Mouse (Mus musculus) layer of hippocampus, adult 9-11 months (tissue): ENCODE results near the gene Ttf1.
A peak's percentile ranks its signal among the peaks of the same experiment; 100 is the strongest.

Experiments used
- DNase-seq: peaks from one replicate; pipeline ENCODE4 v3.0.0; 2022

The Ttf1 gene

DNA sequence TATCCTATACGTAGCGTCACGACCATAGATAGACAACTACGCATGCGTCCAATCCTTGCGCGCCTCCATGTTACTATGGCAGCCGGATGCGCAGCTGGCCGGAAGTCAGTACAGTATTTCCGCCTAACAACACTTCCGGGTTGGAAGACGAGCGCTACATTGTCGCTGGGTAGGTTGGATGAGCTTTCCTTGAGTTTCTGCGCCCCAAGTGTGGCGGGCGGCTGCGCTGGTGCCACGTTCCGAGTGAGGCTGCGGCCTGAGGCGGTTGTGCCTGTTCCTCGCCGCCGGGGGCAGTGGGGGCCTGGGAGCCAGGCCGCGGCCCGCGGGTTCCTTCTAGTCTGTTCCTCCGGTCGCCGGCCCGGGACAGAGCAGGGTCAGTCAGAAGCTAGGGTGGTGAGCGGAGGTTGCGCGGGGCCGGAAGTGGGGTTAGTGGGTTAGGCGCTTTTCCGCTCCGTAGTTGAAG, at the start of gene Ttf1:
Gene Ttf1 (plus strand): TSS at position 128 of the 463 bp plus-strand sequence.
- DNase-seq, result peak; percentile 94

DNA sequence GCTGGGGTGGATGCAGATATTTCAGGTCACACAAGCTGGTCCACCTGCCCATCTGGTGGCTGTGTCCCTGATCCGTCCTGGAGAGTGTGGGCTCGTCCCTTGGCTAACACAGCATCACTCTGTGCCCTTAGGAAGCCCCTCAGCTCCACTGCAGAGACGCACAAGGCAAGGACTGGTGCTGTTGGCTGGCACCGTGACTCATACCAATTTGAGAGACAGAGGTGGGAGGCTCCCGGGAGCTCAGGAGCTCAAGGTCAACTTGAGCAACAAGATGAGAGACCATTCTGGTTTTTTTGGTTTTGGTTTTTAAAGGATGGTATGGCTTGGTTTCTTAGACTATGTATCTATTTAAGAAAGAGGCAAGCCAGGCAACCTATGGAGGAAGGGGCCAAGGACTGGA, 47.5 kb upstream of the Ttf1 start:
- no peak for DNase-seq

DNA sequence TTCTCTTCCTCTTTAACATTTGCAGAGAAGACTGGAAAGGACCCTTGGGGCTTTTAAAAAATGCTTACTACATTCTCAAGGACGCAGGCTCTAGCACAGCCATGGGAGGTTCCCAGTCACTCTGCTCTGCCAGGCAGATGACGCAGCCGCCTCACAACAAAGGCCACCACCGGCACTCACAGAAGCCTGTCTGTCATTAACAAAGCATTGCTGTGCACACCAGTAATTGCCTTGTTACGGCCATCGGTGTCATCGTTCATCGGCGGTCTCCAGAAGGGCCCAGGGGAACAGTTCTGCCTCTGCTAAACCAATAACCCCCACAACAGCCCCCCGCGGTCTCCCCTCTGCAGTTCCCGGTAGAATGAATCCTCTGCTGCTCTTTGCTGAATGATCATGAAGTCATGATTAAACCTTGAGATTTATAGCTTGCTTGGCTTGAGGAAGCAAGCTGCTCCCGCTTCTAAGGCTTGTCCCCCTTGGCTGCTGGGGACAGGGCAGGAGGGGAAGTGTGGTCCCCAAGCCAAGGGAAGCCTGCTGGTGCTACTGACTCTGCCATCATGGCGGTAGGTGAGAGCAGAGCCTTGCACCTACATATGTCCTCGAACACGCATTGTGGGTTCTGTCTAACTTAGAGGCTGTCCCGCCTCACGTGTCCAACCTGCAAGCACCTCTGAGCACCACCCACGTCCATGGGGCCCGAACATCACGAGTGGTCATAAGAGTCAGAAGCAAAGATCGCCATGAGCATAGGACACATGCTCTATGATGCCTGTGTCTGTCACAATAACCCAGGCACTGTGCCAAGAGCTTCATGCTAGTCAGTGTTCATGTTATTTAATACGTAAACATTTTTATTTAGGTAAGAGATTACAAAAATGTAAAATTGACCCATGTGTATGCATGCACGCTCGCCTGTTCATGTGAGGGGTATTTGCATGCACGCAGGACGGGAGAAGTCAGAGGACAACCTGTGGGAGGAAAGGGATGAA, 43.2 kb upstream of the Ttf1 start:
- no peak for DNase-seq

DNA sequence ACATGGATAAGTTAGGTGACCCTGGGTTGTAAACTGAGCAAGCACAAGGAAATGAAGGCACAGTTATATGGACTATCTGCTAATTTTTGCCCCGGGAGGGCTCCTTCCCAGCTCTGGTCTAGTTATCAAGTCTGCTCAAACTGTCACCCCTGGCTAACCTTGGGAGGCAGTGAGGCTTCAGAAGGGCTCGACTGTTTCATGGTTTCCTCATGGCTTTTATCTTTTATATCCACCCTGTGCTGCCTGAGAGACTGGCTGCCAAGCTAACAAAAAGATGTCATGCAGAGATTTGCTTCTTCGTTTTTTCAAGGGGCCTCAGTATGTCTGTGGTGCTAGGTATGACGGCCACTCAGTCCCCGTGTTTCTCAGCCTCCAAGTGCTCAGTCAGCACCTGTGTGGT, 41.4 kb upstream of the Ttf1 start:
- DNase-seq, result no peak

DNA sequence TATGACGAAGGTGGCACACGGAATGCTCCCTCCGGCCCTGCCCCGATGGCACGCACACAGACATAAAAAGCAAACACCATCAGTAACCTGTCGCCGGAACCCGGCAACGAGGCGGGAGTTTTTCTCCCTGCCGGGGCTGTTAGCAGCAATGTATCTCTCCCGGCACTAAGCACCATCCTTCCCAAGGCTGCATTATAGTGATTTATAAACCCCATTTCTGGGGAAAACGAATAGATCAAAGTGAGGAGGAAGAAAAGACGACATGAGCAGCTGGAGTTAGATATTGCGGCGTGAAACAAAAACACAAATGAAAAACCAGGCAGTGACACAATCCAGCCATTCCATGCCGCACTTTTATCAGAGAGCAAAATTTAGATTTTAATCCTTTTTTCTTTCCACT, 39.0 kb upstream of the Ttf1 start:
- no peak for DNase-seq

DNA sequence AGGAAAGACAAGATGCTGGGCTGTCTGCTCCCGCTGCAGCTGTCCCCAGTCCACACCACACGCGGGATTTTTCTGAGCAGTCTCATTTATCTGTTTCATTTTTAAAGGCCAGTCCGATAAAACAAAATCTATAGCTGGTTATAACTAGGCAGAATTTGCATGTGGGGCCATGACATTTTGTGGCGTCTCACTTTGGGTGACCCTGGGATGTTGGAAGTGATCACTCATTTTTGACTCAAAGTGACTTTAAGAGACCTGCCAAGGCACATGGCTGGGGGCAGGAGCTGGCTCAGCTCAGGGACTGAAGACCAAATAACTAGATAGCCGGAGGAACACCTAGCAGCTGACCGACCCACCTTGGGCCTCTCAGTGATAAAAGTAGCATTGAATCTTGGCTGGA, 37.1 kb upstream of the Ttf1 start:
- no peak for DNase-seq

DNA sequence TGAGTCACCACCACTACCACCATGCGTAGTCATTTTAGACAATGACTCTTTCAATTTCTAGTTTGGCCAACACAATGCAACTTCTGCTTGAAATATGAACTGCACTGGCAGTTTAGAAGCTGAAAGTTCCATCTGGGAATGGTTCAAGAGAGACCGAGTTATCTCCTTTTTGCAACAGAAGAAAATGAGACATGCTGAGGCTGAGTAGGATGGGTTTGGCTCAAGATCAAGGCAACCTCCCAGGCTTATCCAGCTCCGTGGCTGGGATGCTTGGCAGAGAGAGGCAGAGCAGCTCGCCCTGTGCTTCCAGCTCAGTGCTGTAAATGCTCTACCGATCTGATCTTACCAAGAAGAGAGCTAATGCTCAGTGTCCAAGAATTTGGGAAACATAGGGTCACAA, 34.8 kb upstream of the Ttf1 start:
- peak; percentile 62 for DNase-seq

DNA sequence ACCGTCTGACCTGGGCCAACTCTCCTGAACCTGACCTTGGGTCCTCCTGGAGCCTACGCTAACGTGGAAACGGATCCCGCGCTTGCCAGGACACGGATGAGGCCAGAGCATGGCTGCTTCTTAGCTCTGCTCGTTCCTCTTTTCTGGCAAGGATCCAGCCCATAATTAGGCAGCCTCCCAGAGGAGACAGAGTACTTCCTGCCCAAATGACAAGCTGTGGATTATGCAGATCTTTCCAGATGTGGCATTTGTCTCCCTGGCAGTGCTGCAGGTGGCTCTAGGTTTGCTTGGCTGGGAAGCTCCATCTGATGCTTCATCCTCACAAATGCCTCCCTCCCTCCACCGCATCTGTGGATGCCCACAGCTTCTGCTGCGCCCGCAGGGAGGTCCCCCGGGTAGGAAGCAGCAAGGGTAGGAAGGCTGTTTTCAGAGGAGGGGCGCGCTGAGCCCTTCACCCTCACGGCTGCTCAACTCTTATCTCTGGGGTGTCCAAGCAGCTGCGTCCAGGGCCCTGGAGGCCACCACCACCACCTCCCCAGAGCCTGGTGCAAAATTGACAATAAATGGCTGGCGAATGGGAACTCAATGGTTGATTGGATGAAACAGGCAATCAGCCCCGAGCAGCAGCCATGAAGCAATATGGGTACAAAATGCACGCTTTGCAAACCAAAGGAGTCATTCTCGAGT, 29.9 kb upstream of the Ttf1 start:
- DNase-seq, result no peak

DNA sequence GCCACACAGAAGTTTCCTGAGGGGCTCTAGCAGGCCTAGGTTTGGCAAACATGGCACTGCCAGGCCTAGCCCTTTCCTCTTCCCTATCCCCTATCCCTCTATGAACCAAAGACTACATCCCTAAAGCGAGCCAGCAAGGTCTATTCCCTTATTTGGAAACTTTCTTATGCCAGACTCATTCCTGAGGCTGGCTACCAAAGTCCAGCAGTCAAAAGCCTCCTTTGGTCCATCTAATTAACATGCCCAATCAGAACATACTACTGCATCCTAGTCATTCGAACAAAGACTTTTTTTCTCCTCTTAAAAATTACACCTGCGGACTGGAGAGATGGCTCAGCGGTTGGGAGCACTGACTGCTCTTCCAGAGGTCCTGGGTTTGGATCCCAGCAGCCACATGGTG, 28.1 kb upstream of the Ttf1 start:
- DNase-seq, result no peak

DNA sequence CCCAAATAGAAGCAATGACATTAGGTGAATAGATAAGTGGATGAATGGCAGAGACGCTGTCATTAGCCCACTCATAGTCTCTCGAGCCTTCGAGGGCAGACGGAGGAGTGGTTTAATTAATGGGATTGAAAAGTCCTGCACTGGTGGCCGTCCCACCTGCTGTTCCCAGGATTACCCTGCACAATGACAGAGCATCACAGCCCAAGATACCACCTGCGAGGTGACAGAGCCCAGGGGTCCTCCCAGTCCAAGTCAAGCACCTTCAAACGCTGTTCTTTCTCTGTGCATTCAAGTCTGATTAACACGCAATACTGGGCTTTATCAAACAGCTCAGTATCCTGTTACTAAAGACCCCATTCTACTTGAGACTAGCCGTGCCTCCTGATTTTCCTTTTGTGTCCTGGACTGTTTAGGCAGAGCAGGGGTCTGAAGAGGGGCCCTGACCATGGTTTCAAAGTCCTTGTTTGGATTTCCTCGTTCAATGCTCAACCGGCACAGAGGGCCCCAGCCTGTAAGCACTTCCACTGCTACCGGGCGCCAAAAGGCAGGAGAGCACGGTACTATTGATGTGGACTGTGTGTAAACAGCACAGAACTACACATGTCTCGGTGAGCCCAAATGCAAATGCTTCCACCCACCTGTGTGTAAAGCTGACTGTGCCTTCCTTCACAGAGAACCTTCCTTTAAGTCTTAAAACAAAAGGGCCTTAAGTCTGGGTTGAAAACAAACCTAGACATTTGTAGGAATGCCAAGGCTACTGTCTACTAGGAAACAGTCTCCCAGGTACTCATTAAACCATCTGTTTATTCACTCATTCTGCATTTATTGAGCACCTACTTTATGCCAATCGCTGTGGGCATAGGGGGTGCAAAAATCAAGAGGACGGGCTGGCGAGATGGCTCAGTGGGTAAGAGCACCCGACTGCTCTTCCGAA, 25.3 kb upstream of the Ttf1 start:
- DNase-seq, result no peak

DNA sequence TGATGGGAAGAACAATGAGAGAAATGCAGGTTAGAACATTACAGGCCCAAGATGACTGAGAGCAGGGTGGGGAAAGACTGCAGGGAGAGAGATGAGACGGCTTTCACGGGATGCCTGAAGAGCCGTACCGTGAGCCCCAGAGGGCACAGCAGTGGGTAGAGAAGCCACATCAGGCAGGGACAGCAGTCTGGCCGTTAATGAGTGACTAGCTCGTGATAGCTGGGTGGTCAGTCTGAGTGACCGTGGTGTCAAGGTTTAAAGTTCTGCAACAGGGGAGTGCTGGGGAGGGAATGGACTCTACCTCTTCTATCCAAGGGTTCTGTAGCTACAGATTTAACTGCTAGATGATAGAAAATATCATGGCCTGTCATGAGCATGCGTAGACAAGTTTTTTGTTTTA, 24.4 kb upstream of the Ttf1 start:
- no peak for DNase-seq

DNA sequence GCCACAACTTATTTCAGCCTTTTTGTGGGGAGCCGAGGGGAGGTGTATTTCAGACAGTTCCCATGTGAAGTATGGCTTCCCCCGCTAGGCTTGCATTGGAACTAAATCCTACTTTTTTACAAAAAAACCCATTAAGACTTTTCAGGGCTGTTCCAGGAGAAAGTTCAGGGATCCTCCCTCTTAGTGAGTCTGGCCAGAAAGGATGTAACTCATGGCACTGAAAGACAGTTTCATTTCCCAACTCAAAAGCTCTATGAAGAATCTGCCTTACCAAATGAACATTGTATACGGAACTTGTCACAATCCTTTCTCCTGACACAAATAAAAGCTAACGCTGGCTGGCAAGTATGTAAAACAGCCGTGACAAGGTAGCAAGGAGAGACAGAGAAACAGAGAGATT, 20.3 kb upstream of the Ttf1 start:
- DNase-seq, result no peak

DNA sequence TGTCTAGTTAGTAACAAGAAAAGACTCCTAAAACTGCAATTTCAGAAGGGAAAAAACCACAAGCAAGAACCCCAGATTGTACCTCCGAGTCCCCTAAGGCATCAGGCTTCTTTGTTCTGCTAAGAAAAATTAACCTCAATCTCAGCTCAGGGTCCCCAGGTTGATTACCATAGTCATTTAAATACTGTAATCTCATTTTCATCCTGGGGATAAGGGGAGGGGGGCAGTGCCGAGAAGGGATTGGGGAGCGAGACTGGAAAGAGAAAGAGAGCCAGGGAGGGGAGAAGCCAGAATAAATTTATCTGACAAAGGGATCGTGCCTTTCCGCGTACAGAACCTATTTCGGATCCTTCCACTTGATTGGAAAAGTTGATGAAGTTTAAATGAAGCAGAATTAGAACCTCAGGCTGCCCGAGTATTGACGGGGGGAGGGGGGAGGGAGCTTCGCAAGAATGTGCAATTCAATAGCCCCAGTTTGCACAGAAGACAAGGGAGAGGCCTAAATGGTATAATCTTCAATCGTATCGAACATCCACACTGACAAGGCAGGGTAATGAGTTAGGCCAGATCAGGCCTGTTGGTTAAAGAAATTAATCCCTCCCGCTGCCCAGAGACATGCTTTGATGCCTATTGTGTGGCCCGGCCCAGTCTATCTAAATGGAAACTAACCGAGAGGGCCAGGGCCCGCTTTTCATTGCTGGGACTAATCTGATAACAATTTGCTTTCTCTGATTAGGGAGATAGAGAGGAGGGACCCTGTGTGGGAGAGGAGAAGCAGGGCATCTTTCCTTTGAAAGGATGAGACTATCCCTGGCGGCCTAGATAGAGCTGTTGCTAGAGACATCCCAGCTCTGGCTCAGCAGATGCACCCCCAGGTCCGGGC, 19.2 kb upstream of the Ttf1 start:
- no peak for DNase-seq

DNA sequence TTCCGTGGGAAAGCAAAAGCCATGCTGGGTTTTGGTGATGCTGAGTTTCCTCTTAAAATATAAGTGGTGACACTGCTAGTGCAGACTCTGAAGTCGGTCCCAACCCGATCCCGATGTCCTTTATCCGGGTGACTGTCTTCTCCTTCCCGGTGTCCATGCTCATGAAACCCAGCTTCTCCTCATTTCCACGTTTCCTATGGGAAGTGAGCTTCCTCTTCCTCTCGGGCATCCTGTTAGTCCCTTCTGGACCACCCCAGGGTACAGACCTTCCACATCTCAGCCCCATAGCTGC, 18.6 kb upstream of the Ttf1 start:
- DNase-seq, result no peak

DNA sequence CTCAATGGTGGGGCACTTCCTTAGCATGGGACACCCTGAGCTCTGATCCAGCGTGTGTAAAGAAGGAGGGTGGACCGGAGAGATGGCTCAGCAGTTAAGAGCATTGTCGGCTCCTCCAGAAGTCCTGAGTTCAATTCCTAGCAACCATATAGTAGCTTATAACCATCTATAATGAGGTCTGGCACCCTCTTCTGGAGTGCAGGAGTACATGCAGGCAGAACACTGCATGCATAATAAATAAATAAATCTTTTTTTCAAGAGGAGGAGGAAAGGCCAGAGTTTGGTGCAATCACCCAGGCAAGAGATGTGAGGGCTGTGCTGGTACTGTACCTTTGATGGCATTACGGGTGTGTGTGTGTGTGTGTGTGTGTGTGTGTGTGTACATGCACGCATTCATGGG, 17.9 kb upstream of the Ttf1 start:
- no peak for DNase-seq

DNA sequence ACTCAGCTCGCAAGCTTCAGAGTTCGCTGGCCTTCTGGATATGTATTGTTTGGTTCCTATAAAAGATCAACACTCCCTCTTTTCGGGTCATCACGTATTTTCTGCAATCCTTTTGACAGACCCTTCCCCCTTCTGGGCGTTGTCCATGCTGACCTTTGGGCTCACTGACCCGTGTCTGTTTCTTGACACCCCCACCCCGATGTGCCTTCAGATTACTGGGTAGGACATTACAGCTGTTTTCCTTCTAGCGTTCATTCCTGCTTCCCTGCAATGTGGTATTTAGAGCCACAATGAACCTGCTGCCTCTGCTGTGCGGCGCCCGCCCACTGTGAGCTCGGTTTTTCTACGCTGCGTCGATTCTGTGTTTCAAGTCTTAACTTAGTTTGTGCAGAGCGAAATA, 13.9 kb upstream of the Ttf1 start:
- no peak for DNase-seq

DNA sequence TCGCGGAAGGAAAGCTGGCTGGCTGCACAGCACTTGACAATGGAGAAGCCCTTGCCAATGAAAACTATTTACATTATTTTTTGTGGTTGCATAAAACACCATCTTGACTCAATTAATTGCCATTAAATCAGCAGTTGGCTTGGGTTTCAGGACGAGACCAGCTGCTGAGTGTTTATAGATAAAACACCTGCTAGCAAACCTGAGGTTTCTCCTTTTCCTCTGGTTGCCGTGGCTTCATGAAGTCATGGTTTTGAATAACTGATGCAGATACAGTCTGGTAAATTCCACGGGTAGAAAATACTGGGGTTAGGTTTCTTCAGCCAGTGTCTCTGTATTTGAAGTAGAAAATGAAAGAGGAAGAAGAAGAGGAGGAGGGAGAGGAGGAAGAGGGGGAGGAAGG, 8.1 kb upstream of the Ttf1 start:
- DNase-seq, result no peak

DNA sequence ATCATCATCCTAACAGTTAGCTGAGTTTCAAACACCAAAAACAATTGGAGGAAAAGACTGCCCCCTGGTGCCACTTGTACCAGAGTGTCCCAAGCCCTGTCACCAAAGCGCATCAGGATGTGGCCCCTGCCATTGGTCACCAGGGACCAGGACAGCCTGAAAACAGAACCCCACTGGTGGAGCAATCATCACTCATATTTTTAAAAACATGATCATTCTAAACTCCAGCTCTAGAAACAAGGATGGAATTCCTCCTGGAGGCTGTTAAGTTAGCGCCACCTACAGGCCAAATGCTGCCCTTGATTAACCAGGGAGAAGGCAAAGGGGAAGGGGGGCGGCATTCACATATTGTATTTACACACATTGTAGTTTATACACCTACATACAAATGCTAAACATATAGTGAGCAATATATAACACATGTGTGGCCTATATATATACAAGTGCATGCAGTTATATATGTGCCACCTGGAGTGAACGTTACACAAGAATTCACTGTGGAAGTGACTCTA, 7.1 kb upstream of the Ttf1 start:
- DNase-seq, result peak; percentile 39

DNA sequence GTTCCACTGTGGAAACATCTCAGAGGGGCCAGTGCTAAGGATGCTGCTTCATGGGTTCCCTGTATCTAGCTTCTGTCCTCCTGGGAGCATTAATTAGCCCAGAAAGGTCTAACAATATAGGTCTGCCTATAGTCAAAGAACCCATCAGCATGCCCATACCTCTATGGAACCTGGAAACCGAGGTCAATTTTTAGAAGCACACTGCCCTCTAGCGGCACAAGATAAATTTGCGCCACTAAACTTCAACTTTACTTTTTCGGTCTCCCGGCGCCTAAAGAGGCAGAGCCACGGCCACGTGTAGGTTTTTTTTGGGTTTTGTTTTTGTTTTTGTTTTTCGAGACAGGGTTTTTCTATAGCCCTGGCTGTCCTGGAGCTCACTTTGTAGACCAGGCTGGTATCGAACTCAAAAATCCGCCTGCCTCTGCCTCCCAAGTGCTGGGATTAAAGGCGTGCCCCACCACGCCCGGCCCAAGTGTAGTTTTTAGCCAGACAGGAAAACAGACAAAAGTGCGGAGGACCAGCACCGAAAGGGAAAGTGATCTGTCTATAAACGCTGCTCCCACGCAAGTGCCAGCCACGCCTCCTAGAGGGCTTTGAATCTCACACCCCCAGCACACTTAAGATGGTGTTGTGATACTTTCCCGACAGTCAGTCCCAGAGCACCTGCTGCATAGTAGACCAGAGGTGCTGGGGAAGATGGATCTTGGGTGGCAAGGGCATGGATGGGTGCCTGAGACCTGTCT, 6.1 kb upstream of the Ttf1 start:
- no peak for DNase-seq

DNA sequence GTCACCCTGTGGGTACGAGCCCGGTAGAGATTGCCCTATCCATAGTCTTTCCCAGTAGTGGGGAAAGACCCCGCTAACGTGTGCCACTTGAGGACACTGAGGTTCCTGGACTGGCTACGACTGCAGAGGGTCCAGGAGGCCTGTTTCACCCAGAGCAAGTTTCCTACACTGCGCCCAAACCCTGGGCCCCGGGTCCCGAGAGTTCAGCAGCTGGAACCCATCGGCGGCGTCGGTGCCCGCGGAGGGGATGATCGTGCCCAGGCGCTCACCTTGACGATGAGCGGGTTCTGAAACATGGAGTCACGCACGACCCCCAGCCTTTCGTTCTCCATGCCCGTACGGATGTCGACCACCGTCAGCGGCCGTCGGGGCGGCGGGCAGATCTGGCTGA, 5.5 kb upstream of the Ttf1 start:
- no peak for DNase-seq

DNA sequence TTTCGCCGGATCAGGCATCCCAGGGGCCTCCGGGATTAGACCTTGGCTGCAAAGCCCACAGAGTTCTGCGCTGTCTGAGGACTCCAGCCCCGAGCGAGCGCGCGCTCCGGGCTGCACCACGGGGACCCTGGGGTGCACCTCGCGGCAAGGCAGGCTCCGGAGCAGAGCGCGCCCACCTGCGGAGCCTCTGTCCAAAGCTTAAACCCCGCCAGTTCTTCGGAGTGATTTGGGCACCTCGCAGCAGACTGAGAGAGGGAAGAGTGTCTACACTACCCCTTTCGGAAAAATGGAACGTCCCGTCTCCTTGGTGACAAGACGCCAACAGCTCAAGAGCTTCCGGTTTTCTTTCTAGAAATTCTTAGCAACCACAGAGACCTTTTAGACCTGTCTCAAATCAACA, 5.1 kb upstream of the Ttf1 start, which contains the start of gene Cfap77:
Gene Cfap77 (minus strand): TSS at position 76 of the 400 bp plus-strand sequence.
- no peak for DNase-seq
